Mouse (Mus musculus): Measurements from ENCODE around the gene Leo1.
"Not testable (repeated sequence)": the region's sequence is repeated elsewhere in the genome, so short reads cannot be mapped to it uniquely, and the experiment has no call there.

The Leo1 gene

DNA sequence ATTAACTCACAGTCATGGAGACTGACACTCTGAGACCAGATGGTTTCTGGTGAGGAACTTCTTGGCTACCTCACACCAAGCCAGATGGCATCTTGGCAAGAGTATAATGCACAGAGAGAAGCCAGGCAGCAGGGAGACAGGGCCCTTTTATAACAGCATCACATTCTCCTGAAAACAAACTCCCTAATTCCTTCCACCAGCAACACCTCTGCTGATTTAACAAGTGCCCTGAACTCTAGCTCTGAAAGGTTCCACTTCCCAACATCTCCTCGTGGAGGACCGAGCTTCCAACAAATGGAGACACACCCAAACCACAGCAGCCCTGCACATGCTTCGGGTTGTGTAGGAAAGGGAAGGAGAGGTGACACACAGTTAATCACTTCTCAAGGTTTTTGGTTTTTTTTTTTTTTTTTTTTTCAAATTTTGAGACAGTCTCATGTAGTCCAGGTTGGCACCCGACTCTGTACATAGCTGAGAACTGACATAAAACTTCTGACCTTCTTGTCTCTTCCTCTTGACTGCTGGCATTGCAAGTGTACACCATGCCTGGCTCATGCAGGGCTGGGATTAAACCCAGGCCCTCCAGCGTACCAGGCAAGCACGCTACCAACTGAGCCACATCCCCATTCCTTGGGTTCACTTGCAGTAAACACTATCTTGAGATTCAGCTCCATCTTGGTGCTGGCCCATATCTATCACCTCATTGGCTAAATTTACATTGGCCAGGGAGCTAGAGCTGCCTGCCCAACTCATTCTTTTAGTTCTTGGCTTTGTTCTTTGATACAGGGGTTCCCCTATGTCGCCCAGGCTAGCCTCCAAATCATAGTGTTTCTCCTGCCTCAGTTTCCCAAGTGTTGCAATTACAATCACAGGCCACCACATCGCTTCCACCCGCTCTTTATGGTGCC is 13.7 kb upstream of the Leo1 start:
- DNase-seq (ENCODE audit: low spot score) = no peak

DNA sequence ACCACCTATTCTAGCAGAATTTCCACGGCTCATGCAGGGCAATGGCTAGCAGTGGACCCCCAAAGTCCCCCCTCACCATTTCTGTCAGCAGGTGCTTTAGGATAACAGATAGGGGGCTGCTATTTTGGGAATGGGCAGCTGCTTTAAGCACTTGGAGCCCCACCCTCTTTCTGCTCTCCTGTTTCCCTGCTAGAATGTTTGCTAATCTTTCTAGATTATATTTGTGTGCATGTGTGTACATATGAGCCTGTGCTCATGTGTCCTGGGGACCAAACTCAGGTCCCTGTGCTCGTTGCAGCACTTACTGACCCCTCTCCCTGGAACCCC is 13.1 kb upstream of the Leo1 start:
- no peak for DNase-seq (ENCODE audit: low spot score)

DNA sequence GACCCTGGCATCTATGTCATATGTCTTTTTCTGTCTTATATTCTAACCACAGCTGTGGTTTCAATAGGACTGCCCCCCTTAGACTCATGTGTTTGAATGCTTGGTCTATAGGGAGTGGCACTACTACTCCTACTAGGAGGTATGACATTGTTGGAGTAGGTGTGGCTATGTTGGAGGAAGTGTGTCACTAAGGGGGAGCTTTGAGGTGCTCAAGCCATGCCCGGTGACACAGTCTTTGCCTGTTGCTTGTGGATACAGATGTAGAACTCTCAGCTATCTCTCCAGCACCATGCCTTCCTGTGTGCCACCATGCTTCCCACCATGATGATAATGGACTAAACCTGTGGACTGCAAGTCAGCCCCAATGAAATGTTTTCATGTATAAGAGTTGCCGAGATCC is 12.3 kb upstream of the Leo1 start:
- no peak for DNase-seq (ENCODE audit: low spot score)

DNA sequence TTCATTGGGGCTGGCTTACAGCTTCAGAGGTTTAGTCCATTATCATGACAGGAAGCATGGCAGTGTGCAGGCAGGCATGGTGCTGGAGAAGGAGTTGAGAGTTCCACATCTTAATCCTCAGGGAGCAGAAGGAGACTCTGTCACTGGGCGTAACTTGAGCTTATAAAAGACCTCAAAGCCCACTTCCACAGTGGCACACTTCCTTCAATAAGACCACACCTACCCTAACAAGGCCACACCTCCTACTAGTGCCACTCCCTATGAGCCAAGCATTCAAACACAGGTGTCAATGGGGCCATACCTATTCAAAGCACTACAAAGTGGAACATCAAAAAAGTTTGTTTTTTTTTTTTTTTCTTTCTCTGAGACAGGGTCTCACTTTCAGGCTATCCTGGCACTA is 11.7 kb upstream of the Leo1 start:
- DNase-seq (ENCODE audit: low spot score) = no peak

DNA sequence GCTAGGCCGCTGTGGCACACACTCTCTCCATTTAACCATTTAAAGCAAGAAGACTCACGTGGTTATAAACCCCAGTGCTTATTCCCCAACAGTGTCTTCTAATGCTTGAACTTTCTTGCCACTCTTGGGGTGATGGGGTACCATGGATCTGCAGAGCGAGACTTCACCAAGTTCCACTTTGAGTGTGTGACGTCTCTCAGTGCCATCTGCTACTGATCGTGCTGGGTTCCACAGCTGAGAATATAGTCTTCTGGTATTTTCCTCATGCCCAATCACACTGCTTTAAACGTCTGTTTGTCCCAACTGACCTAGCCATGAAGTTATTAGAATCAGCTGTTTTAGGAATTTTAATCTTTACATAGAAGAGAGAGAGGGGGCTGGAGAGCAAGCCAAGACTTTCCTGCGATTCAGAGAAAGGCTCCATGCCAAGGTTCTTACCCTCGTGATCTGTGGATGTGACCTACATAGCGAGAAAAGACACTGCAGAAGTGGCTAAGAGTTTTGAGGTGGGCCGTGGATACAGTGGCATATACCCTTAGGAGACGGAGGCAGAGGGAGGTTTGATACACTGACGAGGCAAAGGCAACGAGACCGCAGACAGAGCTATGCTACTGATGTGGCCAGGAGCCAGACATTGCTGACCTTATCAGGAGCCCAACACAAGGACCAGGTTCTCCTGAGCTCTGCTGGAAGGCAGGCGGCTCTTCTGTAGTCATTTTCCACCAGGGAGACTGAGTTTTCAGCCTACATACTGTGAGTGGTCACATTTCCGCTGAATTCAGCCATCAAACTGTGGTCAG is 10.3 kb upstream of the Leo1 start:
- DNase-seq (ENCODE audit: low spot score) = no peak

DNA sequence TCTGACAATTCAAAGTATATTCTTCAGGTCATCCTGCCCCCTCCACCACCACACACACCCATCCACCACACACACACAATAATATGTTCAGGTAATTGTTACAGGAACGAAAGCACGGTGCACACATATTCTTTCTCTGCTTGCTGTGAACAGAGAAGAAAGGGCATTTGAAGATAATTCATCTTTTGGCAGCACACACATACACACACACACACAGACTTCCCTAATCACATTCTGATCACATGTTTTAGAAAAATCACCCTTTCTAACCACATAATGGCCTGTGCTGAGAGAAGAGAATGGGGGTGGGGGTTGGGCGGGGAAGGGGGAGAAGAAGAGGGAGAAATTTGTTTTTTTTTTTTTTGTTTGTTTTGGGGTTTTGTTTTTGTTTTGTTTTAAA is 8.6 kb upstream of the Leo1 start:
- DNase-seq (ENCODE audit: low spot score) = no peak

DNA sequence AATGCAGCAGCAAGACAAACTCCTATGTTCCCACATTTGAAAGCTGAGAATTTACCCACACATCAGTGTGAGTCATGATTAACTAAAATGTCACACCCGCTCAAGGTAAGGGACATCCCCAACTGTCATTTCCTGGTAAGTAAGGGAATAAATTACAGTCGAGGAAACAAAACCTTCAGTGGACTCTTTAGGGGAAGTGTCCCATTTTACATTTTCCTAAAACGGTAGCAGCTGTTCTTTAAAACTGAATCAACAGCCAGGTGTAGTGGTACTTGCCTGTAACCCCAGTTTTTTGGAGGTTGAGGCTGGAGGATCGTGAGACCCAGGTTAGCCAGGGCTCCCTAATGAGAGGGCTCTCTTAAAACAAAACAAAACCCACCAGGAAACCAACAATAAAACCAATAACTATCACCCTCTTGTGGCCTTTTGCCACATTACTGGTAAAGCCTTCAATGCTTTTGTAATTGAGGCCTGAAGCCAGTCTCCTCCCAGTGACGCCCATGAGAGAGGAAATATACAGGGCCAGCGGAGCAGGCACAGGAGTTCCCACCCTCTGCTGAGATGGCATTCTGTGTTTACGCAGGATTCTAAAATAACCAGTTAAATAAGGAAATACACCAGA is 7.0 kb upstream of the Leo1 start:
- DNase-seq (ENCODE audit: low spot score) = peak; percentile 77

DNA sequence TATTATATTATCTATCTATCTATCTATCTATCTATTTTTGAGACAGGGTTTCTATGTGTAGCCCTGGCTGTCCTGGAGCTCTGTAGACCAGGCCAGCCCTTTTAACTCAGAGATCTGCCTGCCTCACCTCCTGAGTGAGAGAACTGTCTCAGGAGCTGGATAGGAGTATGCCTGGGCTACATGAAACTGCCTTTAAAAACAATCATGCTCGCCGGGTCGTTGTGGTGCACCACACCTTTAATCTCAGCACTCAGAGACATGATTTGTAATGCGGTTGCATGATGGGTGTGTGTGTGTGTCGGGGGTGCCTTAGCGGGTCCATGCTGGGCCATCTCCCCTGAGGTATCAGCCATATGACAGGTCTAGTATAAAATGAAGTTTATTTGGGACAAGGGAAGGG is 6.5 kb upstream of the Leo1 start:
- no peak for DNase-seq (ENCODE audit: low spot score)

DNA sequence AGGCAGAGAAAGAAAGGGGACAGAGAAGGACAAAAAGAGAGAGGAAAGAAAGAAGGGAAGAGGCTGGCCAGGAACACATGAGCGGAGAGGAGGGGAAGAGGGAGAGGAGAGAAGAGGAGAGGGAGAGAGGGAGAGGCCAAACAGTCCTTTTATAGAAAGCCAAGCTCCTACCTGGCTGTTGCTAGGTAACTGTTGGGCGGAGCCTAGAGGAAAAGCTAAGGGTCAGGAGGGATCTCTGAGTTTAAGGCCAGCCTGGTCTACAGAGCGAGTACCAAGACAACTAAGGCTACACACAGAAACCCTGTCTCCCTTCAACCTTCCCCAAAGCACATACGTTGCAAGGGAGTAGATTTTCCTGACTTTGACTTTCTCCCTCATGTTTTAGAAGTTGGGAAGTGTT is 6.0 kb upstream of the Leo1 start:
- DNase-seq (ENCODE audit: low spot score) = no peak

DNA sequence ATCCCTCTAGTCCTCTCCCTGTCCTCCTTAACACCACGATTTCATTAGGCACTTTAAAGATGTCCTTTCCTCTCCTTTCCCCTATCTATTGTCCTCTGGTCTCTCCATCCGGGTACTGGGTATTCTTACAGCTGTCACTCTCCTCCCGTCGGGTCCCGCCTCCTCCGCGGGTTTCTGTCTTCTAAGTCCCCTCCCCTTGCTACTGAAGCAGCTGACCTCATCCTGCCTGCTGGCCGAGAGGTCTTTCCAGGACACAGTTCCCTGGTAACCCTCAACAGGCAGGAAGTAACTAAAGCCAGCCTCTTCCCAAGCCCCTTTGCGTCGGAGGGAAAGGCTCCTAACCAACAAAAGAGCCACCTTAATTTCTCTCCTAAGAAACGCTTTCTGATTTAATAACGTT is 5.4 kb upstream of the Leo1 start:
- peak; percentile 70 for DNase-seq (ENCODE audit: low spot score)

DNA sequence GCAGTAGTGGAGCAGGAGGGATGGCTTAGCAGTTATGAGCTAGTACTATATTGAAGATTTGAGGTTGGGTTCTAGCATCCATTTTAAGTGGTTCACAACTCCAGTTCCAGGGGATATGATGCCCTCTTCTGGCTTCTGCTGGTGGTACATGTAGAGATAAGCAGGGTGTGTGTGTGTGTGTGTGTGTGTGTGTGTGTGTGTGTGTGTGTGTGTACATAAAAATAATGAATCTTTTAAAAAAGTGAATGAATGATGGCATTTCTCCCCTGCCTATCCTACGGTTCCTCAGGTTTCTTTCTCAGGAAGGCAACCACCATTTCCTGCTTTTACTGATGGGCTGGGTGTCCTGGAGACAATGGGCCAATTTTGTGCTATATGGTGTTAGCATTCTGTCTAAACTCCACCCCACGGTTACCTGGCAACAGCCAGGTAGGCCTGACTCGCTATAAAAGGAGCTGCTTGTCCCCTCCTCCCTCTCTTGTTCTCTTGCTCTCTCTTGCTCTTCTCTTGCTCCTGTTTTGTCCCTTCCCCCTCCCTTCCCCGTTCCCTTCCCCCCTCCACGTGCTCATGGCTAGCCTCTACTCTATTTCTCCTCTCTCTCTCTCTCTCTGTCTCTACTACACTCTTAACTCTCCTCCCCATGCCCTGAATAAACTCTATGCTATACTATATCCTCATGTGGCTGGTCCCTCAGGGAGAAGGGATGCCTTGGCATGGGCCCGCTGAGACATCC is 3.5 kb upstream of the Leo1 start:
- peak; percentile 71 for DNase-seq (ENCODE audit: low spot score)

DNA sequence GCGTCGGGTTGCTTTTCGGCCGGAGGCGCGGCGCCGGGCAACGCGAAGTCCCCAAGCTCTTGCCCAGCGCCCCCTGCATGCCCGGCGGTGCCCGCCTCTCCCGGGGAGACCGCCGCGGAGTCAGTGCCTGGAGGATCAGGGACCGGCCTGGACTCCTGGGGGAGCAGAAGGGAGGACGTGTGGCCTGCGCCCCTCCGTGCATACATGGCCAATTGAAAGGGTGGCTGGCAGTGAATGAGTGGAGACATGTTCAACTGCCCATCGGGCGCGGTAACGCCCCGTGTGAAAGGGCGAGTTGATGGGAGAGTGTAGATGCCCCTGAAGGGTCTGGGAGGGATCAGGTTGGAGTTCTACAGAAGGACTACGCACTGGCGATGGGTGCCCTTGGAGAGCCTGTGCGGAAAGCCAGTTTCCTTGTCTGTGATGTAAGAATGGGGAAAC is 387 bp downstream of the Leo1 start:
- no peak for DNase-seq (ENCODE audit: low spot score)

DNA sequence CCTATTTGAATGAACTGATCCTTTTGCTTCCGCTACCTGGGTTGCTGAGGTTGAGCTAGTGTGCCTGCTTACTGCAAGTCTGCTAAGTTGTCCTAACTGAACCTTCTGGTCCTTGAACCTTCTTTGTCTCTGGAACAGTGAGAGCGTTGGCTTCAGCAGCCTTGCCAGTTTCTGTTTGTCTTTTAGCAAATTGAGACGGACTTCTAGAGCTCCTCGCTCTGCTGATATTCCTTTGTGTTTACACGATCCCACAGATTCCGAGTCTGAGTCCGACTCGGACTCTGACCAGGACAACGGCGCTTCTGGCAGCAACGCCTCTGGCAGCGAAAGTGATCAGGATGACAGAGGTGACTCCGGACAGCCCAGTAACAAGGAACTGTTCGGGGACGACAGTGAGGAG is 3.7 kb downstream of the Leo1 start:
- no peak for DNase-seq (ENCODE audit: low spot score)

DNA sequence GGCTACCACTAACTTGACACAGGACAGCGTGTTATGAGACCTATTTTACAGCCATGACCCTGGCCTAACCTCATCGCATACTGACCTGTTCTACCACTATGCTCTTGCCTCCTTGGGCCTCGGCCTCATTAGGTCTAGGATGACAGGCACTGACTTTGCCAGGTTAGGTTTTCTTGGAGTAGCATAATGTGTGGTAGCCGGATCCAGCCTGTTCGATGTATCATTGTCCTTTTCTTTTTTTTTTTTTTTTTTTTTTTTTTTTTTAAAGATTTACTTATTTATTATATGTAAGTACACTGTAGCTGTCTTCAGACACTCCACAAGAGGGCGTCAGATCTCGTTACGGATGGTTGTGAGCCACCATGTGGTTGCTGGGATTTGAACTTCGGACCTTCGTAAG is 5.2 kb downstream of the Leo1 start:
- not testable (repeated sequence) for DNase-seq (ENCODE audit: low spot score)

DNA sequence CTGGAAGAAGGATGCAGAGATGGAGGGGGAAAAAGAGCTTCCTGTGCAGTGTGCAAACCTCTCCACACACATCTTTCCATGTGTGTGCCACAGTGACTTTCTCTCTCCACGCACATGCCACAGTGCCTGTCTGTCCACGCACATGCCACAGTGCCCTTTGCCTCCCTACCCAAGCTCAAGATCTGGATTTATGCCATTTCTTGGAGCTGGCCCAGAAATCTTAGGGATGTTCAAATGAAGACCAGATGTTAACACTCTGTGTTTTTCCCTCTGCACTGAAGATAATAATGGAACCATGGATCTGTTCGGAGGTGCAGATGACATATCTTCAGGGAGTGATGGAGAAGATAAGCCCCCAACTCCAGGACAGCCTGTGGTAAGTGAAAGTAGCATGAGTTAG is 6.7 kb downstream of the Leo1 start:
- no peak for DNase-seq (ENCODE audit: low spot score)

DNA sequence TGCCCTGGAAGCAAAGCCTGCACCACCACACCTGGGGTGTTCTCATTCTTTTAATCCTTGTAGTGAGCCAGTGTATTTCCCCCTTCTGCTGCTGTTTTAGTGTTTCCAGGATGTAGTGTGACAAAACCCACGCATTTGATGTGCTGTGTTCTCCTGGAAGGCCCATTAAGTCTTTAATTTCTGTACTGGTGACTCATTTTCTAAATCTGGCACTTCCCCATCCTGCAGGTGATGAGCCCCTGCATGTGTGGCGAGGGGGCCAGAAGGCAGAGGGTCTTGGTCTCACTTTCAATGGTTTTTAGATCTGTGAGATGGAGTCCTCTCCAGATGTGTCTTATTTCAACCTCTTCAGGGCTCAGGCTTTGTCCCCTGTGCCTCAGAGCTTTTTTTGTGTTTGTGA is 12.7 kb downstream of the Leo1 start:
- DNase-seq (ENCODE audit: low spot score) = no peak

DNA sequence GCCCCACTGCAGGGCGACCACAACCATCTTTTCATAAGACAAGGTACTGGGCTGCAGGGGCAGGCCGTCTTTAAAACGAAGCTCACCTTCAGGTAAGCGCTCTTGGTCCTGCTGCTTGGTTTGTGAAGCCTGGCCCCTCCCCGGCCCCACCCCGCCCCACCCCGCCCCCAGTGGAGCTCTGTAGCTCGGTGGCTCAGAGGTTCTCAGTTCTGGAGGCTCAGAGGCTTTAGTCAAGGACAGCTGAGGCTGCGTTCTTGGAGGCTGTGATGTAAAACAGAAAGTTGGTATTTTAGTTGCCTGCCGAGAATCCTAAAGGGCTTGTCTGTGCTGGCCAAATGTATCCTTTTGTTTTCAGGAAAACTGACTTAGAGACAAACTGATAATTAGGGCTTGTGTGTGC is 14.4 kb downstream of the Leo1 start:
- no peak for DNase-seq (ENCODE audit: low spot score)

DNA sequence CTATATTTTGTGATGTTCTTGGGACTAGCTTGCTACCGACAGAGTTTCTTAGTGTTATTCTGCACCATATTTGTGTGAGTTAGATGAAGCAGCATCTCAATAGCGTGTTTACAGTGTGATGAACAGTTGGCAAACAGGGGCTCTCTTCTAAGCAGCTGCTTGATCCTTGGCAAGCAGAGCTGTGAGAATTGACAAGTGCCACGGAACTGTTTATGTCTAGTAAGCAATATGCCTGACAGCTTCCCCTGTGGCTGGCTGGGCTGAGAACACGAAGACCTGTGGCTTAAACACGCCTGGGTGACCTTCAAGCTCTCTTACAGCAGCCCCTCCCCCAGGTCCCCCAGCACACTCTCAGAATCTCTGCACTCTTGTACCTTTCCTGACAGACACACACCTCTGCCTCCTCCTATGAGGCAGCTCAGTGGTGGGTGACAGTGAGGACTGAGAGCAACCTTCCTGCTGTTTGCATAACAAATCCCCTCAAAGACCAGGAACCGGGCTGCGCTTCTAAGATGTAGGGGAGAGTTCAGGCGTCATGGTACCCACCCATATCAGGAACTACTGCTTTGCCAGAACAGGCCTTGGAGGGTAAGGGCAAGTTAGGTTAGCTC is 21.8 kb downstream of the Leo1 start:
- DNase-seq (ENCODE audit: low spot score) = no peak

DNA sequence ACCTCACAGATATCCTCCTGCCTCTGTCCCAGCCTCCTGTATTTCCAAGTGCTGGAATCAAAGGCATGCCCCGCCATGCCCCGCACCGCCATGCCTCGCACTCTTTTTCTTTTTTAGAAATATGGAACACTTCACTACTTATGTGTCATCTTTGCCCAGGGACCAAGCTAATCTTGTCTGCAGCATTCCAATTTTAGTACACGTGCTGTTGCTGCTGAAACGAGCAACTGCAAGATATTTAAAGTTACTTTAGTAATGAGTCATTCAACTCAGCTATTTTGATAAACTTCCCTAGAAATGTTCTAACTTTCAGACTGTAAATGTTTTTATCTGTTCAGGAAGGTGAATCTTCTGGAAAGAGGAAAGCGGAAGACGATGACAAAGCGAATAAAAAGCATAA is 24.5 kb downstream of the Leo1 start:
- DNase-seq (ENCODE audit: low spot score) = no peak

DNA sequence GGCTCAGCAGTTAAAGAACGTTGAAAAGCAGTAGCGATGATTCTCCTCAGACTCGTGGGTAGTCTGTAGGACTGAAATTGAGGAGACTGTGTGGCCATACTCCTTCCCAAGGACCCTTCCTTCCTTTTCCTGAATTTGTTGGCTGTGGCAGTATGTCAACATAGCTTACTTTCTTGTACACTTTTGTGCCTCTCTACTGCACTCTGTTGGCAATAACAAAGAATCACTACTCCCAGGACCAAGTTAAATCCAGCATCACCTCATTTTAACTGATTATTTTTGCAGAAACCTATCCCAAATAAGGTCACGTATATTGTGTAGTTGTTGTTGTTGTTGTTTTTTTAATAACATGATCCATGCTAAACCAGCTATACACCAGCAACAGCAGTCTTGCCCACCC is 25.3 kb downstream of the Leo1 start:
- DNase-seq (ENCODE audit: low spot score) = no peak

DNA sequence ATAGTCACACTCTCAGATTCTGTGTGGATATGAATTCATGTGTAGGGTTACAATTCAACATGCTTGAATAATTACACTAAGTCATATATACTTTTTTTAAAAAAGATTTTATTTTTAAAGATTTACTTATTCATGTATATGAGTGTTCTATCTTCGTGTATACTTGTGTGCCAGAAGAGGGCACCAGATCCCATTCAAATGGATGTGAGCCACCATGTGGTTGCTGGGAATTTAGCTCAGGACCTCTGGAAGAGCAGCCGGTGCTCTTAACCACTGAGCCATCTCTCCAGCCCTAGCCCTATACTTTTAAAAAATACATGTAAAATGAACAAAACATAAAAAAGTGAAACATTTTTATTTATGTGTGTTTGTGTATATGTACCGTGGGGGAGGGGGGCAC is 26.3 kb downstream of the Leo1 start:
- DNase-seq (ENCODE audit: low spot score) = no peak

DNA sequence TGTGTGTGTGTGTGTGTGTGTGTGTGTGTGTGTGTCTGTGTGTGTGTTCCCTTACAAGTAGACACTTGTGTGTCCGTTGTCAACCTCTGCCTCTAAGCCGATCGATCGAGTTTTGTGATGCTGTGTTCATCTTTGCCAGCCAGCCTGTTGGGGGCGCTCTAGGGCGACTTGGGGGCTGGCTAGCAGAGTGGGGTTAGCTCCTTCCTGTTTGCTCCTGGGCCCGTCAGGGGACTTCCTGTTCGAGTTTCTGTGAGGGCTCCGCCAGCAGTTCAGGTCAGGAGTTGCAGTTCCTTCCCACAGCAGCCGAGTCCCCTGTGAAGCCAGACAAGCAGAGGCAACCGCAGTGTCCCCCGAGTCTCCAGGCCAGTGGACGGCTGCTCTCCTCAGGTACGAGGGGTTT is 27.0 kb downstream of the Leo1 start:
- DNase-seq (ENCODE audit: low spot score) = peak; percentile 49
